ENCODE assay signal across 17 mouse cellular contexts in the genomic region with DNA sequence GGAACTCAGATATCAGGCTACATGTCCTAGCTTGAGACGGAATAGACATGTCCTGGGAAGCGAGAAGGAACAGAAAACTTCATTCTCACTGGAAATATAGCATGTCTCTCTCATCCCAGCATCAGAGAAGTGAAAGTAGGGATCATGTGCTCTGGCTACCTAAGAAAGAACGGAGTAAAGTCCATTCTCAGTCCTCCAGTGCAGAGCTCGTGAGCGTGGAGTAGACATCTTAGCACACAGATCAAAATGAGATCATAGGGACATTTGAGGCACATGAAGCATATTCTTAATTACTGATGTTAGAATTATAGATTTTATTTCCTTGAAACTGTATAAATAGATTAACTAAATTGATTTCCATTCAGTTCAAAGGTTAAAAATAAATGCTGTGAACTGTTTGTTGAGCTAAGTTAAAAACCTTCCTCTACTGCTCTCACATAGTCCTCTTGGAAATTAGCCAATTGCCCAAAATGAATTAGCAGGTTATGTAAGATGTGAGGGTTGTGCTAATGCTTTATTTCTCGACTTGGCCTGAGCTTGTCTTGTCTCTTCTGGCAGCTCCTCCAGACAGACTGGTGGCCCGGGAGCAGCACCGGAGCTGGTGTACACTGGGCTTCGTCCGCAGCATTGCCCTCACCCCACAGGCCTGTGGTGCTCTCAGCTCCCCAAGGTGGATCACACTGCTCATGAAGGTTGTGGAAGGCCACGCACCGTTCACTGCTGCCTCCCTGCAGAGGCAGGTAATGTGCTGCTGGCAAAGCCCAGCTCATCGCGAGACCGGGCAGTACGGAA.
DNase-seq lines count a peak whose midpoint lies in the region.
"Had no signal": no experiment of that assay in that cellular context is flagged by ENCODE, and none has a peak within 500 bp of the region (broad histone marks: within the 10 kb centered on the region; RNA-seq: fewer than 3 reads in every experiment).

No protein-coding gene starts in this region.

- intact Hi-C loops in left cerebral cortex, postnatal 10 days (cut with DNase I), result loop anchor here (5.0 kb wide), 1 partner anchor 35 kb away; no protein-coding TSS in a partner anchor

- DNase-seq in cerebellum, adult 18-20 months, result peak; percentile 24 to 26
- no peak for DNase-seq in cerebellum, postnatal 4 days (ENCODE audit: low spot score in 2 of 2)
- DNase-seq in kidney, postnatal 36 days, result peak; percentile 5 to 18
- no peak for DNase-seq in kidney, adult 18-20 months
- peak; percentile 43 for DNase-seq in brain, adult 2 months (ENCODE audit: low read depth, low spot score)
- DNase-seq in fat pad, adult 2 months (ENCODE audit: extremely low read depth, low read depth, low spot score), result peak; percentile 26
- no peak for DNase-seq in left cerebral cortex, postnatal 10 days (ENCODE audit: extremely low spot score in 1 of 2, low spot score in 2 of 2)
- DNase-seq in gastrocnemius, adult 8-10 months (ENCODE audit: low spot score in 2 of 2), result no peak
- DNase-seq: adrenal gland, adult 2 months; B cell, adult 2 months; gastrocnemius, adult 2 months; kidney, adult 11 months; kidney, postnatal 10 days; lung, embryonic 14.5 days; lung, postnatal 14 days; retina, postnatal 1 day; right cerebral cortex, postnatal 14 days had no signal

Comparison
In these comparisons a context has a peak if more than half of its experiments do, and no peak if none do; other contexts are left out.
1. DNase-seq: peak in cerebellum, adult 18-20 months (2 of 2), kidney, postnatal 36 days (2 of 2), brain, adult 2 months (single experiment) and fat pad, adult 2 months (single experiment); none in cerebellum, postnatal 4 days (0 of 2), kidney, adult 18-20 months (single experiment), left cerebral cortex, postnatal 10 days (0 of 2) and gastrocnemius, adult 8-10 months (0 of 2).